Mouse (Mus musculus) cerebellum, adult 2 months (tissue): ENCODE results near the gene Cacybp.

Experiments
- CTCF ChIP-seq: fragments of 200-500 bp; IDR thresholded peaks from 2 replicates; pipeline ENCODE4 v1.5.1; 2011; ENCODE audit warnings: low read depth, mild to moderate bottlenecking, control low read depth, low read length, moderate library complexity, borderline replicate concordance; ENCODE audit not compliant: insufficient read depth
- POLR2A ChIP-seq: fragments of 200-500 bp; IDR thresholded peaks from 2 replicates; pipeline ENCODE4 v1.6.1; 2011; ENCODE audit warnings: low read length, control low read depth, borderline replicate concordance; ENCODE audit not compliant: insufficient read depth

DNA sequence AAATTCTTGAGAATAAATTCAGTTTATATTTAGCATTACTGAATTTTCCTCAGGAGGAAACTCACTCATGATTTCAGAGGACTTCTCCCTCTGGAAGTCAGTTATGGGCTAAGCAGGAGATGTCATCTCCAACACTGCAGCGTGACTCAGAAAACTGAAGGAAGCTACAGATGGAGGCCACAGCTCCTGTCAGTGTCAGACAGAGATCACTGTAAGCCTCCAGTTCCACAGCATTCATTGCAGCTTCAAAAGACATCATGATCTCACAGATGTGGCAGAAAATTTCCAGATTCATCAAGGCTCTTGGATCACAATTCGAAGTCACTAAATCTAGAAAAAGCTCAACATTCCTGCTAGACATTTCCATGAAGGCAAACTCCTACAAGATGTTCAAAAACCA is 25.3 kb upstream of the Cacybp start:
- TF ChIP-seq CTCF (no peak), POLR2A (no peak)
